Mouse (Mus musculus): Measurements from ENCODE around the gene Foxf1. TPM values are rescaled to one million over a fixed set of nuclear protein-coding genes. Genes with fewer than 3 reads are reported as not detected.

Gene Foxf1
- total and polyA plus RNA-seq, 3 experiments: not detected

GRCm38 (mm10) chr8:121113261-121113660 lies 29.1 kb downstream of the Foxf1 start (continued):
- TF ChIP-seq MXI1 (IDR thresholded peaks at IDR 0.05; ENCODE audit: low read depth, low read length) (no peak), TCF12 (IDR thresholded peaks at IDR 0.05; ENCODE audit: low read depth, low read length) (0 out of 2 replicates have a peak, but pooled peaks have one; percentile 25), USF1 (IDR thresholded peaks at IDR 0.05; ENCODE audit: low read depth, low read length) (no peak), SIN3A (IDR thresholded peaks at IDR 0.05; ENCODE audit: low read length) (no peak), NRF1 (IDR thresholded peaks at IDR 0.05; ENCODE audit: low read depth, low read length) (peak; percentile 41; the same call in 1 of the 2 replicates), MEF2A (IDR thresholded peaks at IDR 0.05; ENCODE audit: borderline replicate concordance, low read depth, low read length) (no peak), ZC3H11A (IDR thresholded peaks at IDR 0.05; ENCODE audit: low read depth, low read length) (peak; percentile 92), TBP (conservative IDR thresholded peaks at IDR 0.05; ENCODE audit: low read depth, low read length) (no peak), ELF1 (IDR thresholded peaks at IDR 0.05; ENCODE audit: low read depth, low read length) (peak; percentile 51; the same call in 1 of the 2 replicates), CHD2 (IDR thresholded peaks at IDR 0.05; ENCODE audit: low read length) (no peak), CTCF (conservative IDR thresholded peaks at IDR 0.05 in 1 of 2, IDR thresholded peaks at IDR 0.05 in 1 of 2; ENCODE audit: low read depth in 2 of 2, low read length in 2 of 2) (peak; percentile 82 to 99), GABPA (IDR thresholded peaks at IDR 0.05; ENCODE audit: insufficient replicate concordance, low read depth, low read length) (no peak), JUN (IDR thresholded peaks at IDR 0.05; ENCODE audit: insufficient read depth, low read depth, low read length) (no peak), NELFE (IDR thresholded peaks at IDR 0.05; ENCODE audit: low read depth, low read length) (peak; percentile 68; the same call in 1 of the 2 replicates), UBTF (IDR thresholded peaks at IDR 0.05; ENCODE audit: low read depth, low read length) (no peak), HCFC1 (IDR thresholded peaks at IDR 0.05; ENCODE audit: low read depth, low read length) (no peak), POLR2A (IDR thresholded peaks at IDR 0.05; ENCODE audit: low read depth, low read length) (no peak), E2F4 (IDR thresholded peaks at IDR 0.05; ENCODE audit: insufficient replicate concordance, low read depth, low read length) (no peak), MAX (IDR thresholded peaks at IDR 0.05; ENCODE audit: low read length) (no peak), CHD1 (IDR thresholded peaks at IDR 0.05; ENCODE audit: low read depth, low read length) (no peak), MAFK (IDR thresholded peaks at IDR 0.05; ENCODE audit: insufficient replicate concordance, low read length) (no peak), MYC (IDR thresholded peaks at IDR 0.05; ENCODE audit: low read depth, low read length) (no peak), RAD21 (IDR thresholded peaks at IDR 0.05; ENCODE audit: low read depth, low read length) (peak; percentile 98)

GRCm38 (mm10) chr8:121115136-121115535 lies 30.9 kb downstream of the Foxf1 start:
- TF ChIP-seq CHD1 (IDR thresholded peaks at IDR 0.05; ENCODE audit: low read depth, low read length): no peak
- TF ChIP-seq ZKSCAN1 (IDR thresholded peaks at IDR 0.05; ENCODE audit: borderline replicate concordance, low read depth, low read length): no peak
- no peak for TF ChIP-seq EP300 (IDR thresholded peaks at IDR 0.05; ENCODE audit: low read length)
- TF ChIP-seq TBP (conservative IDR thresholded peaks at IDR 0.05; ENCODE audit: low read depth, low read length): no peak
- TF ChIP-seq GABPA (IDR thresholded peaks at IDR 0.05; ENCODE audit: insufficient replicate concordance, low read depth, low read length): no peak
- no peak for TF ChIP-seq BHLHE40 (IDR thresholded peaks at IDR 0.05; ENCODE audit: low read depth, low read length)
- TF ChIP-seq RCOR1 (conservative IDR thresholded peaks at IDR 0.05; ENCODE audit: low read depth, low read length): no peak
- TF ChIP-seq ZMIZ1 (IDR thresholded peaks at IDR 0.05; ENCODE audit: low read depth, low read length): no peak
- no peak for TF ChIP-seq POLR2AphosphoS2 (IDR thresholded peaks at IDR 0.05; ENCODE audit: low read depth, low read length)
- TF ChIP-seq MEF2A (IDR thresholded peaks at IDR 0.05; ENCODE audit: borderline replicate concordance, low read depth, low read length): no peak
- TF ChIP-seq ETS1 (conservative IDR thresholded peaks at IDR 0.05; ENCODE audit: low read depth, low read length): no peak
- TF ChIP-seq RAD21 (IDR thresholded peaks at IDR 0.05; ENCODE audit: low read depth, low read length): no peak
- TF ChIP-seq ELF1 (IDR thresholded peaks at IDR 0.05; ENCODE audit: low read depth, low read length): no peak
- TF ChIP-seq ZC3H11A (IDR thresholded peaks at IDR 0.05; ENCODE audit: low read depth, low read length): no peak
- TF ChIP-seq TCF12 (IDR thresholded peaks at IDR 0.05; ENCODE audit: low read depth, low read length): no peak
- TF ChIP-seq USF2 (conservative IDR thresholded peaks at IDR 0.05; ENCODE audit: low read depth, low read length): no peak
- TF ChIP-seq USF1 (IDR thresholded peaks at IDR 0.05; ENCODE audit: low read depth, low read length): no peak
- TF ChIP-seq IRF4 (IDR thresholded peaks at IDR 0.05; ENCODE audit: low read depth, low read length): no peak
- TF ChIP-seq NRF1 (IDR thresholded peaks at IDR 0.05; ENCODE audit: low read depth, low read length): no peak
- TF ChIP-seq SMC3 (IDR thresholded peaks at IDR 0.05; ENCODE audit: low read depth, low read length): no peak
- no peak overlapping the region for H3K27ac ChIP-seq (ENCODE audit: insufficient read depth, low read depth)
- H3K9ac ChIP-seq (ENCODE audit: insufficient read depth, low read depth): no peak overlapping the region
- H3K9me3 ChIP-seq (replicated peaks; ENCODE audit: low read length): peaks cover 28% of the 10 kb centered on the region
- peaks cover 0 to 12% of the 10 kb centered on the region in 2 experiments; a peak in 2 of 4 replicates for H3K4me1 ChIP-seq (ENCODE audit: control insufficient read depth in 1 of 2, insufficient read depth in 2 of 2)
- no peaks in the 10 kb centered on the region for H3K36me3 ChIP-seq (replicated peaks in 1 of 2; ENCODE audit: control insufficient read depth in 1 of 2, insufficient read depth in 1 of 2, low read length in 1 of 2)
- H3K79me2 ChIP-seq (replicated peaks; ENCODE audit: control insufficient read depth, extremely low read depth, insufficient read depth, poor library complexity, severe bottlenecking): no peaks in the 10 kb centered on the region
- no peak overlapping the region for H3K4me2 ChIP-seq (ENCODE audit: insufficient read depth, low read depth, poor library complexity, severe bottlenecking)
- in situ Hi-C loops (cut with MboI; ENCODE audit: low pct_ligation_motif_present, low pct_unique_long_range_greater_than_20kb, low sequenced_read_pairs): loop anchor here (5.0 kb wide), 1 partner anchor 97 kb away; no protein-coding TSS in a partner anchor
- dilution Hi-C loops (cut with MboI; ENCODE audit: extremely low pct_ligation_motif_present, extremely low pct_unique_long_range_greater_than_20kb, low sequenced_read_pairs): no loop called here
- peaks cover 19% of the 10 kb centered on the region for H3K27me3 ChIP-seq (replicated peaks)
- no peak overlapping the region for H3K4me3 ChIP-seq (replicated peaks in 1 of 3; ENCODE audit: low read depth in 2 of 3, low read length in 2 of 3, poor library complexity in 1 of 3)
- DNase-seq (ENCODE audit: extremely low read depth): no peak

Measured in CH12.LX (cell line).